Mouse (Mus musculus): ENCODE measurements at regions not wholly inside any gene's neighbourhood (a gene's known extent, or its start where the extent isn't known, plus 50 kb on each side); places are given as distances from the start of the nearest gene placed in this dataset.
A peak's percentile ranks its signal among the peaks of the same experiment; 100 is the strongest.

GRCm38 (mm10) chr1:71767076-71767475 lies 114.1 kb upstream of the Fn1 start:
- H3K27ac ChIP-seq (ENCODE audit: low read depth, low read length): no peak overlapping the region
- no peaks in the 10 kb centered on the region for H3K36me3 ChIP-seq (ENCODE audit: control insufficient read depth, insufficient read depth, low read length)
- WGBS: 89% methylated on average over 5 of the region's 5 CpGs
- no peaks in the 10 kb centered on the region for H3K4me1 ChIP-seq (ENCODE audit: control insufficient read depth, insufficient read depth, low read length)
- H3K27me3 ChIP-seq (replicated peaks; ENCODE audit: control insufficient read depth, insufficient read depth, low read length): no peaks in the 10 kb centered on the region
- DNase-seq (ENCODE audit: low spot score): no peak
- no peaks in the 10 kb centered on the region for H3K9me3 ChIP-seq (replicated peaks; ENCODE audit: control insufficient read depth, low read length)
- ATAC-seq: no peak
- no peak overlapping the region for H3K4me2 ChIP-seq (ENCODE audit: low read length)
- H3K4me3 ChIP-seq (ENCODE audit: low read depth, low read length): no peak overlapping the region
- H3K9ac ChIP-seq (ENCODE audit: low read length): no peak overlapping the region

GRCm38 (mm10) chr1:71764951-71765350 lies 112.0 kb upstream of the Fn1 start:
- no peak overlapping the region for H3K4me2 ChIP-seq (ENCODE audit: low read length)
- H3K27me3 ChIP-seq (replicated peaks; ENCODE audit: control insufficient read depth, insufficient read depth, low read length): no peaks in the 10 kb centered on the region
- DNase-seq (ENCODE audit: low spot score) (no peak), ATAC-seq (no peak)
- H3K9ac ChIP-seq (ENCODE audit: low read length): no peak overlapping the region
- H3K4me3 ChIP-seq (ENCODE audit: low read depth, low read length): no peak overlapping the region
- H3K36me3 ChIP-seq (ENCODE audit: control insufficient read depth, insufficient read depth, low read length): no peaks in the 10 kb centered on the region
- no peaks in the 10 kb centered on the region for H3K9me3 ChIP-seq (replicated peaks; ENCODE audit: control insufficient read depth, low read length)
- WGBS: 85% methylated on average over 6 of the region's 6 CpGs
- H3K4me1 ChIP-seq (ENCODE audit: control insufficient read depth, insufficient read depth, low read length): no peaks in the 10 kb centered on the region
- H3K27ac ChIP-seq (ENCODE audit: low read depth, low read length): no peak overlapping the region

GRCm38 (mm10) chr1:71763530-71763929 lies 110.5 kb upstream of the Fn1 start:
- no peak for DNase-seq (ENCODE audit: low spot score)
- no peaks in the 10 kb centered on the region for H3K27me3 ChIP-seq (replicated peaks; ENCODE audit: control insufficient read depth, insufficient read depth, low read length)
- 50% methylated on average over 2 of the region's 2 CpGs for WGBS

DNA sequence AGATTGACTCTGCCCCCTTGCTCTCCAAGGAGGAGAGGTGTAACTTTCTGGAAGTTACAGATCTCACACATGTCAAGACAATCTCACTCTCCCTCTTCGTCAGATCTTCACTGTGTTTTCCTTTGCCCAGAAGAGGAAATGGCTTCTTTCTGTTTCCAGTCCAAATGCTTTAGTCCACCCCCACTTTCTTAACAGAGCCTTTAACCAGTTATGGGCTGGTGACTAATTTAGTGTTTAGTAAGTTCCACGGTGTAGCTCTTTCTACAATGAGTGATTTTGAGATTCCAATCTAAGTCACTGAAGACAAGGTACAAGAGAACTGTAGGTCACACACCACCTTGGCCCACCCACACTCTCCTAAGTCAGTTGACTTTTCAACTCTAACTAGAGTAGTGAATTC lies 107.3 kb upstream of the Fn1 start:
- ATAC-seq (no peak), DNase-seq (ENCODE audit: low spot score) (no peak)
- Histone ChIP-seq H3K27ac (ENCODE audit: low read depth, low read length) (no peak overlapping the region), H3K9ac (ENCODE audit: low read length) (no peak overlapping the region), H3K9me3 (replicated peaks; ENCODE audit: control insufficient read depth, low read length) (no peaks in the 10 kb centered on the region), H3K4me2 (ENCODE audit: low read length) (no peak overlapping the region), H3K36me3 (ENCODE audit: control insufficient read depth, insufficient read depth, low read length) (no peaks in the 10 kb centered on the region), H3K27me3 (replicated peaks; ENCODE audit: control insufficient read depth, insufficient read depth, low read length) (no peaks in the 10 kb centered on the region), H3K4me3 (ENCODE audit: low read depth, low read length) (no peak overlapping the region), H3K4me1 (ENCODE audit: control insufficient read depth, insufficient read depth, low read length) (no peaks in the 10 kb centered on the region)
- WGBS: 81% methylated on average over 2 of the region's 2 CpGs

More at GRCm38 (mm10) chr1:71763530-71763929, 110.5 kb upstream of the Fn1 start:
- Histone ChIP-seq H3K36me3 (ENCODE audit: control insufficient read depth, insufficient read depth, low read length) (no peaks in the 10 kb centered on the region), H3K4me3 (ENCODE audit: low read depth, low read length) (no peak overlapping the region), H3K4me2 (ENCODE audit: low read length) (no peak overlapping the region), H3K27ac (ENCODE audit: low read depth, low read length) (no peak overlapping the region), H3K9me3 (replicated peaks; ENCODE audit: control insufficient read depth, low read length) (no peaks in the 10 kb centered on the region), H3K4me1 (ENCODE audit: control insufficient read depth, insufficient read depth, low read length) (no peaks in the 10 kb centered on the region), H3K9ac (ENCODE audit: low read length) (no peak overlapping the region)
- ATAC-seq: no peak

DNA sequence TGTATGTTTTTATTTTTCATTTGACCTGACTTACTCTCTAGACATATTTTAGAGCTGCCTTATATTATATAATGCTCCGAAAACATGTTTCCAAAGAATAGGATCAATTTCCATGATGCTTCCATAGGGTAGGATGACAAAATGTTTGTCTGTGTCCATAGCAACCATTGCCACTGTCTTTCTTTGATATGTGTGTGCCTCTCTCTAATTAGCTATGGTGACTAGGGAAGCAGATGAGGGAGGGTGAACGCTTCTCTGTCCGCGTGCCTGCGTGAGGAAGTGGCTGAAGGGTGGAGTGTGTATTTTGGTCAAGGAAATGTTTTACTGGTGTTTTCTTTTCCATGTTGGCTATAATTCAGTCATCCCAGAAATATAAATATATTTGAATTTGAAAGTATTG lies 104.2 kb upstream of the Fn1 start:
- no peak overlapping the region for H3K4me3 ChIP-seq (ENCODE audit: low read depth, low read length)
- H3K36me3 ChIP-seq (ENCODE audit: control insufficient read depth, insufficient read depth, low read length): no peaks in the 10 kb centered on the region
- no peak overlapping the region for H3K27ac ChIP-seq (ENCODE audit: low read depth, low read length)
- 46% methylated on average over 5 of the region's 5 CpGs for WGBS
- no peaks in the 10 kb centered on the region for H3K27me3 ChIP-seq (replicated peaks; ENCODE audit: control insufficient read depth, insufficient read depth, low read length)
- peak; percentile 34; the same call in 1 of the 2 replicates for ATAC-seq
- DNase-seq (ENCODE audit: low spot score): peak; percentile 23
- H3K9ac ChIP-seq (ENCODE audit: low read length): no peak overlapping the region
- no peak overlapping the region for H3K4me2 ChIP-seq (ENCODE audit: low read length)
- H3K9me3 ChIP-seq (replicated peaks; ENCODE audit: control insufficient read depth, low read length): no peaks in the 10 kb centered on the region
- H3K4me1 ChIP-seq (ENCODE audit: control insufficient read depth, insufficient read depth, low read length): no peaks in the 10 kb centered on the region

DNA sequence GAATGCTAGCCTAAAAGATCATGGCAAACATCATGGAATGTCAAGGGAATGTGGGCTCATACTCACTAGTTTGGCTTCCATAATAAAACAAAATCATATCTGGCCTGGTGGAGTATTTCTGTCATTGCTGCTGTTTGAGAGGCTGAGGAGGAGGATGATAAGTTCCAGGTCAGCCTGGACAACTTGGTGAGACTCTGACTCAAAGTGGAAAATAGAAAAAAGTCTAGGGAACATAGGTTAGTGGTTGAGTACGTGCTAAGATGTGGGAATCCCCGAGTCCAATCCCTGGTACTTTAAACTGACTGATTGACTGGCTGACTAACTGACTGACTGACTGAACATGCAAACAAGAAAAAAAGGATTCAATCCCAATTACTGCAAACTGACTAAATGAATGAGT lies 103.2 kb upstream of the Fn1 start:
- Histone ChIP-seq H3K27ac (ENCODE audit: low read depth, low read length) (no peak overlapping the region), H3K27me3 (replicated peaks; ENCODE audit: control insufficient read depth, insufficient read depth, low read length) (no peaks in the 10 kb centered on the region), H3K9ac (ENCODE audit: low read length) (no peak overlapping the region), H3K4me3 (ENCODE audit: low read depth, low read length) (no peak overlapping the region), H3K4me1 (ENCODE audit: control insufficient read depth, insufficient read depth, low read length) (no peaks in the 10 kb centered on the region), H3K9me3 (replicated peaks; ENCODE audit: control insufficient read depth, low read length) (no peaks in the 10 kb centered on the region), H3K36me3 (ENCODE audit: control insufficient read depth, insufficient read depth, low read length) (no peaks in the 10 kb centered on the region), H3K4me2 (ENCODE audit: low read length) (no peak overlapping the region)
- WGBS: 89% methylated on average over 2 of the region's 2 CpGs
- DNase-seq (ENCODE audit: low spot score): no peak
- no peak for ATAC-seq

- no peaks in the 10 kb centered on the region for H3K4me1 ChIP-seq (ENCODE audit: control insufficient read depth, insufficient read depth, low read length)
- no peak overlapping the region for H3K4me3 ChIP-seq (ENCODE audit: low read depth, low read length)
- H3K27ac ChIP-seq (ENCODE audit: low read depth, low read length): no peak overlapping the region
- no peaks in the 10 kb centered on the region for H3K36me3 ChIP-seq (ENCODE audit: control insufficient read depth, insufficient read depth, low read length)
- no peak overlapping the region for H3K9ac ChIP-seq (ENCODE audit: low read length)
- no peak for ATAC-seq
- H3K9me3 ChIP-seq (replicated peaks; ENCODE audit: control insufficient read depth, low read length): no peaks in the 10 kb centered on the region
- no peaks in the 10 kb centered on the region for H3K27me3 ChIP-seq (replicated peaks; ENCODE audit: control insufficient read depth, insufficient read depth, low read length)
- DNase-seq (ENCODE audit: low spot score): no peak
- H3K4me2 ChIP-seq (ENCODE audit: low read length): no peak overlapping the region
- 84% methylated on average over 9 of the region's 9 CpGs for WGBS
These were observed 102.4 kb upstream of the Fn1 start for GRCm38 (mm10) chr1:71755435-71755834.

DNA sequence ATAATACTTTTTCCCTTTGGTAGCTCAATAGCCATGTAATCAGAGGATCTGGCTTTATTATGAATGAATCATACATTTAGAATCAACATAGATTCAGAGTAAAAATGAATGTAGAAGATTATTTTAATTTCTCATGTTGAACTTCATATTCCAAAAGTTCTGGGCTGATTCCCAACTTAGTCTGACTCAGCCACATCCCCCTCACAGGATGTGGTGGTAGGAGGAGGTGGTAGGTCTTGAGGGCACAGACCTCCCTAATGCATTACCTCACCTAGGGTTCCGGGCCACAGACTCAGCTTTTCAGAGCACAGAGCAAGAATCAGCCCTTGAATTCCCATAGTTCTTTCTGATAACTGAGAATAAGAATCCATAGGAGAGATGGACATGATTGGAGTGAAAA lies 99.4 kb upstream of the Fn1 start:
- no peaks in the 10 kb centered on the region for H3K4me1 ChIP-seq (ENCODE audit: control insufficient read depth, insufficient read depth, low read length)
- 100% methylated on average over 1 of the region's 1 CpGs for WGBS
- no peaks in the 10 kb centered on the region for H3K9me3 ChIP-seq (replicated peaks; ENCODE audit: control insufficient read depth, low read length)
- no peak for DNase-seq (ENCODE audit: low spot score)
- no peaks in the 10 kb centered on the region for H3K27me3 ChIP-seq (replicated peaks; ENCODE audit: control insufficient read depth, insufficient read depth, low read length)
- no peaks in the 10 kb centered on the region for H3K36me3 ChIP-seq (ENCODE audit: control insufficient read depth, insufficient read depth, low read length)
- H3K9ac ChIP-seq (ENCODE audit: low read length): no peak overlapping the region
- no peak overlapping the region for H3K4me2 ChIP-seq (ENCODE audit: low read length)
- no peak overlapping the region for H3K4me3 ChIP-seq (ENCODE audit: low read depth, low read length)
- H3K27ac ChIP-seq (ENCODE audit: low read depth, low read length): no peak overlapping the region
- no peak for ATAC-seq

DNA sequence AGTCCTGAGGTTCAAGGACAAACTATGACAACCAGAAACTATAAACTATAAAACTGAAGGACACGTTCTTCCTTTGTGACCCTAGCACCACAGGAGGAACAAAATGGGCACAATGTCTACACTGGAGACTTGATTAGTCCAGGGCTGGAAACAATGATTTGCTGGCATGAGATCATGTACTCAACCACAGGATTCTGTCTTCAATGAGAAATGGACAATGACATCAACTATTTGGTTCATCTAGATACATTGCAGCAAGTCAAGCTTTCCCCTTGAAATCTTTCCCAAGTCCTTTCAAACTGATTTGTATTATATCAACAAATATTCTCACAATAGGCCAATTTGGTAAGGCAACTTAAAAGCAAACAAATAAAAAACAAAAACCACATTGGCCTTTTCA lies 98.6 kb upstream of the Fn1 start:
- Histone ChIP-seq H3K27ac (ENCODE audit: low read depth, low read length) (no peak overlapping the region), H3K9ac (ENCODE audit: low read length) (no peak overlapping the region), H3K36me3 (ENCODE audit: control insufficient read depth, insufficient read depth, low read length) (no peaks in the 10 kb centered on the region), H3K4me3 (ENCODE audit: low read depth, low read length) (no peak overlapping the region), H3K4me2 (ENCODE audit: low read length) (no peak overlapping the region), H3K9me3 (replicated peaks; ENCODE audit: control insufficient read depth, low read length) (no peaks in the 10 kb centered on the region), H3K27me3 (replicated peaks; ENCODE audit: control insufficient read depth, insufficient read depth, low read length) (no peaks in the 10 kb centered on the region), H3K4me1 (ENCODE audit: control insufficient read depth, insufficient read depth, low read length) (no peaks in the 10 kb centered on the region)
- WGBS: 67% methylated on average over 1 of the region's 1 CpGs
- no peak for DNase-seq (ENCODE audit: low spot score)
- no peak for ATAC-seq

GRCm38 (mm10) chr1:71735606-71736005 lies 82.6 kb upstream of the Fn1 start:
- no peaks in the 10 kb centered on the region for H3K36me3 ChIP-seq (ENCODE audit: control insufficient read depth, insufficient read depth, low read length)
- no peaks in the 10 kb centered on the region for H3K9me3 ChIP-seq (replicated peaks; ENCODE audit: control insufficient read depth, low read length)
- H3K27me3 ChIP-seq (replicated peaks; ENCODE audit: control insufficient read depth, insufficient read depth, low read length): no peaks in the 10 kb centered on the region
- no peak overlapping the region for H3K4me2 ChIP-seq (ENCODE audit: low read length)
- no peak overlapping the region for H3K27ac ChIP-seq (ENCODE audit: low read depth, low read length)
- 79% methylated on average over 3 of the region's 3 CpGs for WGBS
- no peak overlapping the region for H3K4me3 ChIP-seq (ENCODE audit: low read depth, low read length)
- H3K4me1 ChIP-seq (ENCODE audit: control insufficient read depth, insufficient read depth, low read length): no peaks in the 10 kb centered on the region
- H3K9ac ChIP-seq (ENCODE audit: low read length): no peak overlapping the region
- no peak for ATAC-seq
- DNase-seq (ENCODE audit: low spot score): no peak

Measured in forebrain, embryonic 14.5 days (tissue).